Mouse (Mus musculus): Measurements from ENCODE around the gene Krt23.

The Krt23 gene

DNA sequence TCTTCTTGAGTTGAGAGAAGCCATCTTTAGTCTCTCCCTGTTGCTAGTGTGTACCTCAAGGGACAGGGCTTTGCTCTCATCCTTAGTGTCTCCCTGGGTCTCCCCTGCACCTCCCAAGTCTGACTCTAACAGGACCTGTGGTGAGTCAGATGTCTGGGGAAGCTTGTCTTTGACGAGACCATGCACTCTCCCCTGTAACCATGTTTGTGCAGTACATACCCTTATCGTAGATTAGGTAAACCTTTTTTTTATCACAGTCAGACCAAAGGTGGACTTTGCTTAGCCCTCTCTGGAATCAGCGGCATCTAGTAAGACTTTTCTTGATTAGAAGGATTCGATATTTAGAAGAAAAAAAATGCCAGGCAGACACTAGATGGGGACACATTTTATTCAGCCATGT is 38.9 kb downstream of the Krt23 start:
- no peak for DNase-seq (ENCODE audit: low spot score)

DNA sequence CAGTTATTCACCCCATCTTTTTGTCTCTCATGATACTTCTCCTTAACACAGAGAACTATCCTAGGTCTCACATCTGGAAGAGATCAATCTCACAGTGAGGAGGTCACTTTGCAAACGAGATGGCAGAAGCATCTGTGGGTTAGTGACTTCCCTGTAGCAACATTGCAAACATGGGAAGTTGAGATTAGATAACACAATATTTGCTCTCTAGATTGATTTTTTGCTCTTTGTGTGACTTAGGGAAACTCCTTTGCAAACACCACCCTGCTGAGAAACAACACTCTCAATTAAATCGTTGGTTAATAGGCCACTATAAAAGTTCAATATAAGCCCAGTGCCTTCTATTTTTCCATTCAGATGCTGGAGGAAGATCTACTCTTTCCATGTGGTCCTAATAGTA is 44.2 kb downstream of the Krt23 start:
- DNase-seq (ENCODE audit: low spot score) = no peak

DNA sequence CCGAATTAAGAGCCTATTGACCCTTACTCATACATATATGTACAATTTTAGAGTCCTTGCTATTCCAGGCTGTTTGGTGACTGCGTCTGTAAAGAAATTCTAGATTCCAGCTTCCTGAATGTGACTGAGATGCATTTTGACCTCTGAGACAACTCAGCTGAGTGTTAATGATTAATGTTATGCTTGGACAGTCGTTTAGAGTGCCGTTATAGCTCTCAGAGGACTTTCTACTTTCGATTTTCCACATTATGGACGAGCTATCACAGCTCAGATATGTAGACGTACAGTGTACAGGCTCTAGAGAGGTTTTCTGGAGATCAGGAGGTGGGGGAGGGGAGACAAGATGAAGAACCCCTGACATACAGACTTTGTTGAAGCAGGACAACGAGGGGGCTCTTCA is 51.7 kb downstream of the Krt23 start:
- no peak for DNase-seq (ENCODE audit: low spot score)

DNA sequence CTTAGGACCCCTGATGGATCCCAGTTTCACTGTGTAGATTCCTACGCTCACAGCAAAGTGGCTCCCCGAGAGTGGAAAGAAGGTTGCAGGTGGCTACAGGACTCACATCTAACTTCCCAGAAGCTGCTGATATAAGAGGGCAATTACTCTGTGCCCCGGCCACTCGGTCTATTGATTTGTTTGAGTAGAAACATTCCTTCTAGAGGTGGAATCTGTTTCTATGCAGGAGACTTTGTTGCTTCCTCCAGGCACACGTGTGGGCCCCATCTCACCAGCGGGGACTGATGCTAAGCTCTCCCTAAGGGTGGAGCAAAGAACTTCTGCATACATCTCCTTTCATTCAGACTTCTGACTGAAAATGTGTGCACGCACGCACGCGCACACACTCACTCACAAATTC is 53.5 kb downstream of the Krt23 start:
- DNase-seq (ENCODE audit: low spot score) = no peak

DNA sequence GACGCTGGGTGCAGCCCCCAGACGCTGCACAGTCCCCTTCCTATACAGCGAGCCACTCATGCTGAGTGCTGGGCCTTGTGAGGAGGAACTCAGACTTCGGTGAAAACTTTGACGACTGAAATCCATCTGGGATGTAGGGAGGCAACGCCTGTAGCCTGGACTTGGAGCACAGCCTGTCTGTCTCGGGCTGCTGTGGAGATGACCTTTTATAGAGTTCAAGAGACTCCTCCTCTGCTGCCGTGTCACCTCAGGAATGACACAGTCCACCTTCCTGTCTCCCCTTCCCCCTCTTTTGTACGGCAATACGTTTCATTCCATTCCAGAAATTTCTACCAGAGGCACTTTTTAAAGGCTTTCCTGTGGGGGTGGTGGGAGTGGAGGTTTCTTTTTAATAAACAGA is 55.0 kb downstream of the Krt23 start, which contains the start of gene Krt20:
TSS of gene Krt20 (minus strand) at position 179 of the 400 bp plus-strand sequence.
- no peak for DNase-seq (ENCODE audit: low spot score)

DNA sequence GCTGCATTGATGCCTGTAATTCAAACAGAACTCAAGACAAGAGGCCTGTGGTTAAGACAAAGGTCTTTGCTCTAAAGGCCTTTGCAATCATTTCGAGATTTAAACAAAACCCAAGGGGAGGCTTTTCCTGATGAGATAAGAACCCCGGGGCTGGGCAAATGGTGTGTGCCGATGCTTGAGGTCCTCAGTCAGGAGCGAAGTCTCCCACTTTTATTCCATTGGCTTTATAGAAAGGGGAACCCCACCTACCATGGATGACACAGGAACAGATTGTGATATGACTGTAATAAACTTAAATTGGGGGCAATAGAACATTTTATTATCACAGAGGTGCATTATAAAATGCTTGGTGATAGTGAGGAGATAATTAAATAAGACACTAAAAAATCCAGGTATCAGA is 56.3 kb downstream of the Krt23 start:
- DNase-seq (ENCODE audit: low spot score) = no peak

DNA sequence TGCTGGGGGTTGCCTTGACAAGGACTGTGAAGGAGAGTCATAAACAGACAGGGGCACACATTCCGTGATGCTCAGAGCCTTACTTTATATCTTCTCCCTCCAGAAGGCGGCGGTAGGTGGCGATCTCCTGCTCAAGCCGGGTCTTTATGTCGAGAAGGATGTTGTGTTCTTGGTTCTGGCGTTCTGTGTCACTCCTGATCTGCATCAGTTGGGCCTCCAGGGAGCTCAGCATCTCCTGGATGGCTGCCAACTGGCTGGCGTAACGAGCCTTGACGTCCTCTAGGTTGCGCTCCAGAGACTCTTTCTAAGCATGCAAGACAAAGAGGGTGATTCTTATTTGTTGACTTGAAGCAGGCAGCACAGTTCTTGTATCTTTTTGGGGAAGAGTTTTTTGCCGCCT is 62.3 kb downstream of the Krt23 start:
- DNase-seq (ENCODE audit: low spot score) = peak; percentile 55

All from urinary bladder, postnatal 14 days (tissue).